Mouse (Mus musculus) bone marrow macrophage, adult 2 months (primary cell): Measurements from ENCODE around the gene Gys1.

ENCODE experiments used
- CTCF ChIP-seq: IDR thresholded peaks from 2 replicates; pipeline ENCODE4 v1.5.1; 2012; ENCODE audit warnings: low read depth, mild to moderate bottlenecking, low read length, moderate library complexity
- POLR2A ChIP-seq: IDR thresholded peaks from 2 replicates; pipeline ENCODE4 v1.6.1; 2012; ENCODE audit warnings: mild to moderate bottlenecking, low read depth, low read length, borderline replicate concordance

- TF ChIP-seq CTCF: no peak
- no peak for TF ChIP-seq POLR2A
Measured at GRCm38 (mm10) chr7:45492951-45493350, 58.3 kb downstream of the Gys1 start.
